Mouse (Mus musculus) neural tube, embryonic 13.5 days (tissue): ENCODE results near the gene Pafah1b2. TPM values are rescaled to one million over a fixed set of nuclear protein-coding genes. Genes with fewer than 3 reads are reported as not detected.

Experiments used
- ATAC-seq: fragments of 200-750 bp; cut with Nextera tagmentation; 2 replicates; pipeline ENCODE4 v1.8.0; 2017; ENCODE audit warnings: low read depth, mild to moderate bottlenecking, moderate TSS enrichment, moderate library complexity
- H3K27ac ChIP-seq: fragments of 300-500 bp; sonication (generic); replicated peaks from 2 replicates; pipeline ENCODE4 v1.5.1; 2015; ENCODE audit warnings: moderate library complexity, mild to moderate bottlenecking, inconsistent platforms
- H3K27me3 ChIP-seq: fragments of 300-500 bp; sonication (generic); 2 replicates; pipeline ENCODE4 v1.6.1; 2015; ENCODE audit warnings: mild to moderate bottlenecking, inconsistent platforms
- H3K36me3 ChIP-seq: fragments of 300-500 bp; sonication (generic); 2 replicates; pipeline ENCODE4 v1.6.1; 2015; ENCODE audit warnings: mild to moderate bottlenecking, inconsistent platforms
- H3K4me1 ChIP-seq: fragments of 300-500 bp; sonication (generic); replicated peaks from 2 replicates; pipeline ENCODE4 v1.6.1; 2015; ENCODE audit warnings: inconsistent platforms
- H3K4me2 ChIP-seq: fragments of 300-500 bp; sonication (generic); 2 replicates; pipeline ENCODE4 v1.6.1; 2015; ENCODE audit warnings: inconsistent platforms, mild to moderate bottlenecking, moderate library complexity
- H3K4me3 ChIP-seq: fragments of 300-500 bp; sonication (generic); 2 replicates; pipeline ENCODE4 v1.5.1; 2015; ENCODE audit warnings: mild to moderate bottlenecking, inconsistent platforms
- H3K9ac ChIP-seq: fragments of 300-500 bp; sonication (generic); 2 replicates; pipeline ENCODE4 v1.6.1; 2015; ENCODE audit warnings: moderate library complexity, mild to moderate bottlenecking, inconsistent platforms
- H3K9me3 ChIP-seq: fragments of 300-500 bp; sonication (generic); 2 replicates; pipeline ENCODE4 v1.6.1; 2016; ENCODE audit warnings: inconsistent platforms
- WGBS: fragments of 180-500 bp; shearing (Covaris S2); methylation state at CpG from one replicate; pipeline ENCODE4 v1.1.7; 2015; 5-methylcytosine and 5-hydroxymethylcytosine counted together
- polyA plus RNA-seq: library from polyadenylated mRNA; unstranded; fragments of >200 nt; fragmentation: Nextera tagmentation; extraction: Ambion mirVana; gene quantifications from 2 replicates; pipeline ENCODE4 v1.2.1, GENCODE M21; 2015

The Pafah1b2 gene
- polyA plus RNA-seq, 1 experiment from 2014 or later: 282 TPM

GRCm38 (mm10) chr9:46019975-46020374, 7.5 kb upstream of the Pafah1b2 start:
- no peak overlapping the region for H3K4me2 ChIP-seq

GRCm38 (mm10) chr9:46018316-46018715, 5.8 kb upstream of the Pafah1b2 start:
- Histone ChIP-seq H3K4me3 (no peak overlapping the region), H3K9me3 (no peaks in the 10 kb centered on the region), H3K4me2 (no peak overlapping the region), H3K4me1 (peaks cover 40% of the 10 kb centered on the region), H3K9ac (no peak overlapping the region), H3K27ac (no peak overlapping the region), H3K27me3 (no peaks in the 10 kb centered on the region), H3K36me3 (no peaks in the 10 kb centered on the region)
- WGBS: 90% methylated on average over 6 of the region's 6 CpGs
- ATAC-seq: no peak

More at GRCm38 (mm10) chr9:46019975-46020374, 7.5 kb upstream of the Pafah1b2 start:
- H3K9me3 ChIP-seq: no peaks in the 10 kb centered on the region
- H3K4me3 ChIP-seq: no peak overlapping the region
- H3K27me3 ChIP-seq: no peaks in the 10 kb centered on the region
- H3K4me1 ChIP-seq: peaks cover 24% of the 10 kb centered on the region
- no peak overlapping the region for H3K9ac ChIP-seq
- no peaks in the 10 kb centered on the region for H3K36me3 ChIP-seq
- 77% methylated on average over 6 of the region's 6 CpGs for WGBS
- H3K27ac ChIP-seq: no peak overlapping the region
- ATAC-seq: no peak

GRCm38 (mm10) chr9:46016417-46016816, 3.9 kb upstream of the Pafah1b2 start:
- Histone ChIP-seq H3K27me3 (no peaks in the 10 kb centered on the region), H3K9ac (no peak overlapping the region), H3K36me3 (no peaks in the 10 kb centered on the region), H3K27ac (no peak overlapping the region), H3K9me3 (no peaks in the 10 kb centered on the region), H3K4me3 (no peak overlapping the region), H3K4me1 (peaks cover 51% of the 10 kb centered on the region), H3K4me2 (no peak overlapping the region; the same call in 1 of the 2 replicates)
- WGBS: 70% methylated on average over 4 of the region's 4 CpGs
- ATAC-seq: no peak

GRCm38 (mm10) chr9:46015831-46016230, 3.3 kb upstream of the Pafah1b2 start:
- no peaks in the 10 kb centered on the region for H3K36me3 ChIP-seq
- H3K27me3 ChIP-seq: no peaks in the 10 kb centered on the region
- H3K9ac ChIP-seq: peak overlapping the region; percentile 49; the same call in 1 of the 2 replicates
- peaks cover 56% of the 10 kb centered on the region for H3K4me1 ChIP-seq
- H3K4me2 ChIP-seq: peak overlapping the region; percentile 82
- no peak for ATAC-seq
- WGBS: 23% methylated on average over 9 of the region's 9 CpGs
- no peaks in the 10 kb centered on the region for H3K9me3 ChIP-seq
- no peak overlapping the region for H3K4me3 ChIP-seq
- peak overlapping the region; percentile 62; the same call in 1 of the 2 replicates for H3K27ac ChIP-seq

GRCm38 (mm10) chr9:46015081-46015551, 2.6 kb upstream of the Pafah1b2 start:
- H3K9me3 ChIP-seq: no peaks in the 10 kb centered on the region
- H3K4me2 ChIP-seq: peak overlapping the region; percentile 82
- peak overlapping the region; percentile 49 for H3K9ac ChIP-seq
- no peak for ATAC-seq
- H3K4me1 ChIP-seq: peaks cover 56% of the 10 kb centered on the region
- no peaks in the 10 kb centered on the region for H3K27me3 ChIP-seq
- 44% methylated on average over 8 of the region's 8 CpGs for WGBS
- H3K36me3 ChIP-seq: no peaks in the 10 kb centered on the region
- H3K27ac ChIP-seq: peak overlapping the region; percentile 62
- peak overlapping the region; percentile 97; the same call in 1 of the 2 replicates for H3K4me3 ChIP-seq

GRCm38 (mm10) chr9:46014251-46014681, 1.8 kb upstream of the Pafah1b2 start:
- Histone ChIP-seq H3K27ac (no peak overlapping the region), H3K9me3 (no peaks in the 10 kb centered on the region), H3K4me1 (peaks cover 51% of the 10 kb centered on the region), H3K4me2 (peak overlapping the region; percentile 82), H3K4me3 (peak overlapping the region; percentile 97), H3K27me3 (no peaks in the 10 kb centered on the region), H3K9ac (peak overlapping the region; percentile 98), H3K36me3 (no peaks in the 10 kb centered on the region)
- WGBS: 3% methylated on average over 10 of the region's 10 CpGs
- no peak for ATAC-seq

- WGBS: under 1% methylated on average over 5 of the region's 5 CpGs
- Histone ChIP-seq H3K27me3 (no peaks in the 10 kb centered on the region), H3K27ac (peak overlapping the region; percentile 91), H3K9ac (peak overlapping the region; percentile 98), H3K4me1 (peaks cover 50% of the 10 kb centered on the region), H3K4me3 (peak overlapping the region; percentile 97), H3K4me2 (peak overlapping the region; percentile 82), H3K9me3 (no peaks in the 10 kb centered on the region), H3K36me3 (no peaks in the 10 kb centered on the region)
- no peak for ATAC-seq
These were observed 1.1 kb upstream of the Pafah1b2 start for GRCm38 (mm10) chr9:46013616-46014015.

GRCm38 (mm10) chr9:46013009-46013586, 608 bp upstream of the Pafah1b2 start:
- Histone ChIP-seq H3K36me3 (no peaks in the 10 kb centered on the region), H3K4me2 (peak overlapping the region; percentile 82), H3K4me3 (peak overlapping the region; percentile 97), H3K27me3 (no peaks in the 10 kb centered on the region; the same call in 1 of the 2 replicates), H3K4me1 (peaks cover 50% of the 10 kb centered on the region), H3K9me3 (no peaks in the 10 kb centered on the region), H3K9ac (peak overlapping the region; percentile 98), H3K27ac (peak overlapping the region; percentile 91)
- peak; percentile 73 for ATAC-seq
- WGBS: 0% methylated on average over 46 of the region's 46 CpGs

GRCm38 (mm10) chr9:46011094-46011970, 1.2 kb downstream of the Pafah1b2 start:
- H3K4me1 ChIP-seq: peaks cover 46% of the 10 kb centered on the region
- peak overlapping the region; percentile 63; the same call in 1 of the 2 replicates for H3K27ac ChIP-seq
- no peaks in the 10 kb centered on the region; the same call in 1 of the 2 replicates for H3K27me3 ChIP-seq
- no peak overlapping the region for H3K9ac ChIP-seq
- ATAC-seq: no peak
- 21% methylated on average over 3 of the region's 3 CpGs for WGBS
- no peak overlapping the region for H3K4me3 ChIP-seq
- H3K36me3 ChIP-seq: no peaks in the 10 kb centered on the region
- peak overlapping the region; percentile 82 for H3K4me2 ChIP-seq
- H3K9me3 ChIP-seq: no peaks in the 10 kb centered on the region

GRCm38 (mm10) chr9:46009669-46009983, 2.9 kb downstream of the Pafah1b2 start:
- peaks cover 29% of the 10 kb centered on the region for H3K4me1 ChIP-seq
- no peak overlapping the region for H3K9ac ChIP-seq
- H3K9me3 ChIP-seq: no peaks in the 10 kb centered on the region
- 81% methylated on average over 1 of the region's 1 CpGs for WGBS
- H3K36me3 ChIP-seq: no peaks in the 10 kb centered on the region
- H3K4me3 ChIP-seq: no peak overlapping the region
- H3K27me3 ChIP-seq: no peaks in the 10 kb centered on the region; the same call in 1 of the 2 replicates
- no peak overlapping the region for H3K27ac ChIP-seq
- no peak for ATAC-seq
- H3K4me2 ChIP-seq: no peak overlapping the region

GRCm38 (mm10) chr9:46008931-46009668, 3.4 kb downstream of the Pafah1b2 start:
- no peaks in the 10 kb centered on the region for H3K36me3 ChIP-seq
- H3K27ac ChIP-seq: no peak overlapping the region
- peaks cover 23% of the 10 kb centered on the region for H3K4me1 ChIP-seq
- 71% methylated on average over 7 of the region's 7 CpGs for WGBS
- no peak overlapping the region for H3K4me2 ChIP-seq
- H3K27me3 ChIP-seq: no peaks in the 10 kb centered on the region; the same call in 1 of the 2 replicates
- ATAC-seq: no peak
- no peaks in the 10 kb centered on the region for H3K9me3 ChIP-seq
- no peak overlapping the region for H3K9ac ChIP-seq
- H3K4me3 ChIP-seq: no peak overlapping the region
